Mouse (Mus musculus) R1 (cell line): ENCODE results near the gene Olfr430.
"Not testable (repeated sequence)": the region's sequence is repeated elsewhere in the genome, so short reads cannot be mapped to it uniquely, and the experiment has no call there.

ENCODE experiments used
- DNase-seq: peaks from one replicate; pipeline ENCODE4 v3.0.0-alpha.2; 2018; ENCODE audit warnings: low read depth, low spot score

Gene Olfr430

DNA sequence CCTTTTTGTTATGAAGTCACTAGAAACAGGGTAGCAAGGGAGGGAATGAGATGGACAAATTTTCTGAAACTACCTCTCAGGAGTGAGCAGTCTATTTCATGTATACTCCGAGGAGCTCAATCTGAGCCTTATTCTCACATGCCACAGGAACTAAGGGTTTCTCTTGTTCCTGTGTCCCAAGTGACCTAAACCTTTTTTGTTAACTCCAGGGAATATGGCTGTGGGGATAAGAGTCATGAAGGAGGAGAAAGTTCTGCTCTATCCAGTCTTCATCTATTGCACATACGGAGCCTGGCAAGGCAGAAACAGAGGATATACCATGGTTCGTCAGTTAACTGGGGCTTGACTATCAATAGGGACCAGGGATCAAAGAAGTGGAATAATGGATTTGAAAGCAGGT is at the start of gene Olfr430:
Gene Olfr430 (plus strand): TSS at position 301 of the 400 bp plus-strand sequence.
- DNase-seq: no peak

DNA sequence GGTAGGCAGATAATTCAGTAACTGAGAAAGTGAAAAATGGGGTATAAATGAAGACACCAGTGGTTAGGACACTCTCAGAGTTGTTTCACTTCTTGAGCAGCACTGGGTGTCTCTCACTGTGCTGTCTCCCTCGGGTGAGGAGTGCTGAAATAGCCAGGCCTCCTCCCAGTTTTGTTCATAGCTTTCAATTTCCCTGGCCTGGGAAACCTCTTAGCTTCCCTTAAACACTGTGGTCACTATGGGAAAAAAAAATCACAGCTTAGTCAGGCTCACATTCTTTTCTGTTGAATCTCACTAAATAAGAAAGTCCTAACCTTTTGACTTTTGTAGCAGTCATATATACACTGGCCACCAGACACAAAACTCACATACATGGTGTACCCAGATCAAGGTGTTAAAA is 34.7 kb upstream of the Olfr430 start, which contains the start of gene Ifi205:
Gene Ifi205 (minus strand): TSS at position 113 of the 400 bp plus-strand sequence.
- DNase-seq: no peak

DNA sequence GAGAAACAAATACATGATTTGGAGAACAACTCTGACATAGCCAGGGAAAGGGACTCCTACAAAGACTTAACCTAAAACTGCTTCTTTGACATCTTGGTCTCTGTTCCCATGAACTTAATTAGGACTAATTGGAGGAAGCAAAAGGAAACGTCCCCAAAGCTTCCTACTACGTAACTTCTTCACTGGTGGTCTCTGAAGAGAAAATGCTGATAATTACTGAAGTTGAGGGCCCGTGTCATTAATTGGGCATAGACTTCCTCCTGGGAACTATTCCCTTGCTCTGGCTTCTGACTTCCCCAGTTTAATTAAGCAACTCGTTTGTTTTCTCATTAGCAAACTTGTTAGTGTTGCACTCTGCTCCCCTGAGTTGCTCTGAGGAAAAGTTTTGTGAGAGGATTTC is 30.6 kb upstream of the Olfr430 start:
- no peak for DNase-seq

DNA sequence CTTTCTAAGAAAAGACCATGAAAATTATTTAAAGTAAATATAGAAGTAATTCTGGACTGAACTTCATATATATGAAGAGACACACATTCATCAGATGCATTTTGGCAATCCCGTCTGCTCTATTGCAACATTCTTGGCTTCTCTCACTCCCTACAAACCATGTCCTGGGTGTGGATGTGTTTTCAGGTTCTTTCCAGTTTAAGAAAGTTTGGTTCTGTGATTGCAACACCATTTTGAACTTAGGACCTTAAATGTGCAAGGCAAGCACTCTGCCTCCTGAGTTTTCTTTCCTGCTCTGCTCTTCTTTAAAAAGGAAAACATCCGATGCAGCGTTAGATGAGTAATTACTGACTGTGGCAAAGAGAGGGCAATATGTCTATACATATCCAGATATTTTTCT is 27.9 kb upstream of the Olfr430 start:
- DNase-seq: no peak

DNA sequence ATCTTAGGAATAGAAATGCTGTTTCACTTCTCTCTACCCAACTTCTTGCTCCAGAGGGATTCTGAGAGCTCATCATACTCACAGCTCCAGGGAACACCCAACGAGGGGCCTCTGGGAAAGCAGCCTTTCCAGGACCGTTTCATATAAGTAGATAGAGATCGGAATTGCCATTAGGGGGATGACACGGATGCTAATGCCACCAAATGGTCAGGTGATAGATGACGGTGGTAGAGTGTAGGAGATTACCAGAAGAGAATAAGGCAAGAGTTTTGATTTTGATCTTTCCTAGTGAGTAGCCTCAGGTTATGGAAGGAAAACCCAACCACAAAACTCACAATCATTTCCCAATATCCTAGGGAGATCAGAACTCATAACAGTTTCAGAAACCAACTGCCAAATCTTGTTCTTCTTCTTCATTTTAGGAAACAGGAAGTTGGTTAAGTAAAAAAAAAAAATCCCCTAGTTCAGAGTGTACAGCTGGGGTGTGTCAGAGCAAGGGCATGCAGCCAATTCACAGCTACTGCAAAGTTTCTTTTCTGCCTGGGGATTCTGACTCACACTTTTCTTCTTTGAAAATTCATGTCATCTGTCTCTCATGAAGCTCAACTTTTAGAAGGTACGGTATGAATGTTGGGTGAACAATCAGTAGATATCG is 25.8 kb upstream of the Olfr430 start, which contains the start of gene Olfr433:
Gene Olfr433 (plus strand): TSS at position 183 of the 655 bp plus-strand sequence.
- DNase-seq: no peak

DNA sequence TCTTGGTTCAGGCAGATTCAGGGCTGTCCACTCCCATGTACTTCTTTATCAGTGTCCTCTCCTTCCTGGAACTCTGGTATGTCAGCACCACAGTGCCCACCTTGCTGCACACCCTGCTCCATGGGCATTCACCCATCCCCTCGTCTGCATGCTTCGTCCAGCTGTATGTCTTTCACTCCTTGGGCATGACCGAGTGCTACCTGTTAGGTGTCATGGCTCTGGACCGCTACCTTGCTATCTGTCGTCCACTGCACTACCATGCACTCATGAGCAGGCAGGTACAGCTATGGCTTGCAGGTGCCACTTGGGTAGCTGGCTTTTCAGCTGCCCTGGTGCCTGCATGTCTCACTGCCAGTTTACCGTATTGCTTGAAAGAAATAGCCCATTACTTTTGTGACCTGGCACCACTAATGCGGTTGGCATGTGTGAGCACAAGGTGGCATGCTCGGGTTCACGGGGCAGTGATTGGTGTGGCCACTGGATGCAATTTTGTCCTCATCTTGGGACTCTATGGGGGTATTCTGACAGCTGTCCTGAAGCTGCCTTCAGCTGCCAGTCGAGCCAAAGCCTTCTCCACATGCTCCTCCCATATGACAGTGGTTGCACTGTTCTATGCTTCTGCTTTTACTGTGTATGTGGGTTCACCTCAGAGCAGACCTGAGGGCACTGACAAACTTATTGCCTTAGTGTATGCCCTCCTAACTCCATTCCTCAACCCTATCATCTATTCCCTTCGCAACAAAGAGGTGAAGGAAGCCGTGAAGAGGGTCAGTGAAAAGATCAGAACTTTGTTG is 24.1 kb upstream of the Olfr430 start:
- not testable (repeated sequence) for DNase-seq

DNA sequence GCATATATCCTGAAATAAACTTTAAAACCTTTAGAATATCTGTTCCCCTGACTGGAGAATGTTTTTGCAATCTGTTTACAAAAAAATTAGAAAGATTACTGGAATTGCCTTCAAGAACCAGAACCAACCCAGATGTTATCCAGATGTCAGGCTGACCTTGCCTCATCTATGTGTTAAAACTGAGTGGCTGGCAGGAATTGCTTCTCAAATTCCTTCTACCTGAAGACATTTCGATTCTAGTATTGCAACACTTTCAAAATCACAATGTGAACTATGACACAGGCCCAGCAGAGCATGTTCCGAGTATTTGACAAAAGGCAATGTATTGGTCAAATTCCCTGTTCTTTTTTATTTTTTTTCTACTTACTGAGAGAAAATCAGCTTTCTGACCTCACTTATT is 22.0 kb upstream of the Olfr430 start:
- DNase-seq: no peak

DNA sequence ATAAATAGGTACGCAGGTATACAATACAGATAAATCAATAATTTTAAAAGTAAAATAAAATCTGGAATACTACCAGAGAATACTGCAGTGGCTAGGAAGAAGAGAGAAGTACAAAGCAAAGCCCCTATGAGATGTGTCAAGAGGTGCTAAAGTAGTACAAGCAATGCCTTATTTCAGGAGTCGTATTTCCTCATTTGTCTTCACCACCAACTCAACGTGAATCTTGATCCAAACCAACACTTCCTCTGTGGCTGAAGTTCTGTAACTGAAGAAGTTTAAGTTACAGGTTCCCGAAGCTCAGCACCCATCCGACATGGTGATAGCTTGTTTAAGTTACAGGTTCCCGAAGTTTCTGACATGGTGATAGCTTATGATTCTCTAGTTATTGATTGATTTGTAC is 18.2 kb upstream of the Olfr430 start:
- DNase-seq: not testable (repeated sequence)

DNA sequence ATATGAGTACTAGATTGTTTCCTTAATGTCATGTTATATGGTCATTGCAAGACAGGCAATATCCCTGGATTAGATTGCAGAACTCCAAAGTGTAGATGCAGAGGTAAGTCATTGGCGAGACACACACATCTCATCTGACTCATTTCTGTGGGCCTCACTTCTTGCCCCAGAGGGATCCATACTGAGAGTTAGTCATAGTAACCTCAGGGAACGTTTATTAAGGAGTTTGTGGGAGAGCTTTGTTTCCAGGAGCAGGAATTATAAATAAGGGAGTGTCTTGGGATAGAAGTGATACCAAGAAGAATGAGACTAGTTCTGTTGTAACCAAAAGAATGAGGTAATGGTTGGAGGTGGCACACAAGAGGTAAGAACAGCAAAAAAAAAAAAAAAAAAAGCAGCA is 17.5 kb upstream of the Olfr430 start, which contains the start of gene Olfr432:
Gene Olfr432 (plus strand): TSS at position 313 of the 400 bp plus-strand sequence.
- no peak for DNase-seq

DNA sequence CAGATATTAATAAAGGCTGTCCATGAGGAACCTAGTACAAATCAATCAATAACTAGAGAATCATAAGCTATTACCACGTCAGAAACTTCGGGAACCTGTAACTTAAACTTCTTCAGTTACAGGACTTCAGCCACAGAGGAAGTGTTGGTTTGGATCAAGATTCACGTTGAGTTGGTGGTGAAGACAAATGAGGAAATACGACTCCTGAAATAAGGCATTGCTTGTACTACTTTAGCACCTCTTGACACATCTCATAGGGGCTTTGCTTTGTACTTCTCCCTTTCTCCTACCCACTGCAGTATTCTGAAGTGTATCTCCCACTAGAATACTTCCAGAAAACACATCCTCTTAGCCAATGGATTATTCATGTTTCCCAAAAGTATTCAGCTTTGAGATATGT is 17.0 kb upstream of the Olfr430 start:
- not testable (repeated sequence) for DNase-seq

DNA sequence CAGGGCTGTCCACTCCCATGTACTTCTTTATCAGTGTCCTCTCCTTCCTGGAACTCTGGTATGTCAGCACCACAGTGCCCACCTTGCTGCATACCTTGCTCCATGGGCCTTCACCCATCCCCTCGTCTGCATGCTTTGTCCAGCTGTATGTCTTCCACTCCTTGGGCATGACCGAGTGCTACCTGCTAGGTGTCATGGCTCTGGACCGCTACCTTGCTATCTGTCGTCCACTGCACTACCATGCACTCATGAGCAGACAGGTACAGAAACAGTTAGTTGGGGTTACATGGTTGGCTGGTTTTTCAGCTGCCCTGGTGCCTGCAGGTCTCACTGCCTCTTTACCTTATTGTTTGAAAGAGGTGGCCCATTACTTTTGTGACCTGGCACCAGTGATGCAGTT is 15.9 kb upstream of the Olfr430 start:
- no peak for DNase-seq

DNA sequence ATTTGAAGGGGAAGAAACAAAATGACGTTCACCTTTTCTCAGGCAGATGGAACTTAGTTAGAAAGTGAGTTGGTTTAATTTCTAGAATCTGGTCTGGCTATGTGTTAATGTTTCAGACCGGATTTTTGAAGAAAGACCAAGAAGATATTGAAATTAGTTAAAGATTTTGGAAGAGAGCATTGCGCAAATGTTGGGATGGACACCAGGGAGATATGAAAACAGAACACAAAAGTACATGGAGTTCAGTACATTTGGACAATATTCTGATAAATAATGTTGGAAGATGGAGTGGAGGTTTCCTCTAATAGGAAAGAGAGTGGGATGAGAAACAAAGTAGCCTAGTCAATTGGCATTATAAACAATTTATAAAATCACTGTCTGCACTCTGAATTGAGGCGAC is 14.9 kb upstream of the Olfr430 start:
- DNase-seq: no peak

DNA sequence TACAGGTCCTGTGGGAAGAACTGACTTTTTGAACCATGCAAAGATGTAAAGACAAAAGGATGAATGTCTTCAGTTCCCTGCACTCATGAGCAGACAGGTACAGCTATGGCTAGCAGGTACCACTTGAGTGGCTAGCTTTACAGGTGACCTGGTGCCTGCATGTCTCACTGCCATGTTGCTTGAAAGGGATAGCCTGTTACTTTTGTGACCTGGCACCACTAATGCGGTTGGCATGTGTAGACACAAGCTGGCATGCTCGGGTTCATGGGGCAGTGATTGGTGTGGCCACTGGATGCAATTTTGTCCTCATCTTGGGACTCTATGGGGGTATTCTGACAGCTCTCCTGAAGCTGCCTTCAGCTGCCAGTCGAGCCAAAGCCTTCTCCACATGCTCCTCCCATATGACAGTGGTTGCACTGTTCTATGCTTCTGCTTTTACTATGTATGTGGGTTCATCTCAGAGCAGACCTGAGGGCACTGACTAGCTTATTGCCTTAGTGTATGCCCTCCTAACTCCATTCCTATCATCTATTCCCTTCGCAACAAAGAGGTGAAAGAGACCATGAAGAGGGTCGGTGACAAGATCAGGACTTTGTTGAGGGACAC is 14.4 kb upstream of the Olfr430 start:
- DNase-seq: no peak

DNA sequence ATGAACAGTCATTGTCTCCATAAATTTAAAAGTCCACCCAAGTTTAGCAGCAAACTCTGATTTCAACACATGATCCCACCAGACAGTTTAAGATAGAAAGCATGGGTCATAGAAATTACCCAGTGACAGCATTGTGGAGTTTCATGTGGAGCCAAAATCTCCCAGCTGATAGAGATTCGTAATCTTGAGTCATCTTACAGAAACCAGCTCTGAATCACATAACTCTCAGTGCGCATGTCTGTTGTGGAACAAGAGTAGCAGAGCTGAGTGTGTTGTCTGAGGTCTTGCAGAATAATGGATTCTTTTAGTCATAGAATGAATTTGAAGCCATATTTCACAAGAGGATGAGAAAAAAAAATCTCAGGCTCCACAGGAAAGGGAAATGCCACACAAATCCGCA is 13.4 kb upstream of the Olfr430 start:
- no peak for DNase-seq

DNA sequence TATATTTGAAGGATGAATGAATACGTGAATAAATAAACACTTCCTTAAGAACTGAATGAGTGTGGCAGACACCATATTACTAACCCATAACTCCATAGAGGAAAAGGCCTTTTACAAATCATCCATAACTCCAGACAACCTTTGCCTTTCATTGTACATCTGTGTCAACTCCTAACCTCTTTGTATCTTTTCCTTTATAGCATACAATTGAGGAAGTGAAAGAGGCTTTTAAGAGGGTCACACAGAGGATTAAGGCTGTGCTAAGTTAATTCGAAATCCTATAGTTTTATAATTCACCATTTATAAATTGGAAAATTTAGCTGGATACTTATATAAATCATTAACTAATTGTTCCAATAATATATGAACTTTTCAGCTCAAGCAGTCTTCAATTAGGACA is 11.2 kb upstream of the Olfr430 start:
- no peak for DNase-seq

DNA sequence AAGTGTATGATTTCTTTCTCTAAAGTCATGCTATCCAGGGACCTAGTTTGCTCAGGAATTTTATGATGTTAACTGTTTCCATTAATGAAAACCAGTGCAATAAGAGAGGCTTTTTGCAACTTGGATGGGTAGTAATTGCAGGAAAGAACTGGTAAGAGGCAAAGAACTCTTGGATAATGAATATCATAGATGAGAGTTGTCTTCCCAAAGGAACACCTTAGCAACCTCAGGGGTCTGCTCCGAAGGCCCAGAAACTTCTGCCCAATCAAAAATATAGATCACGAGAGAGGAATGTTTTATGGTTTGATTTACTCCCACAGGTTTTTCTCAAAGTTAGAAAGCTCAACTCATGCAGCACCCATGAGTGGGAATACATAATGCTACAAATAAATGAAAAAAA is 17.6 kb downstream of the Olfr430 start, which contains the start of gene Olfr429:
Gene Olfr429 (plus strand): TSS at position 301 of the 400 bp plus-strand sequence.
- DNase-seq: no peak

DNA sequence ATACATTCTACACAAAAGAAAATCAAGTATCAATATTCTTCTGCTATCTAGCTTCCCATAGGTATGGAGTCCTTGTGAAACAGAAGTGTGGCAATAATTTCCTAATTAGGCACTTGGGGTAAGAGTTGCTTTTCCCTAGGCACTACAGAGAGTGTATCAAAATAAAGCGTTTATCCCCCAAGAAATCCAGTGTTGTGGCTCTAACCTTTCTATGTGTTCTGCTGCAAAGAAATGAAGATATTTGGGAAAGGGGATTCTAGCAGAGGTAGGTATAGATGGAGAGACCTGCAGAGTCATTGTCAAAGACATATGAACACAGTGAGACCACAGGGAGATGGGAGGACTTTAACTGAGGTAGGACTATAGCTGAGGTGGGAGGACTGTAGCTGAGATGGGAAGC is 30.2 kb downstream of the Olfr430 start, which contains the start of gene Olfr427:
Gene Olfr427 (plus strand): TSS at position 301 of the 400 bp plus-strand sequence.
- DNase-seq: no peak

DNA sequence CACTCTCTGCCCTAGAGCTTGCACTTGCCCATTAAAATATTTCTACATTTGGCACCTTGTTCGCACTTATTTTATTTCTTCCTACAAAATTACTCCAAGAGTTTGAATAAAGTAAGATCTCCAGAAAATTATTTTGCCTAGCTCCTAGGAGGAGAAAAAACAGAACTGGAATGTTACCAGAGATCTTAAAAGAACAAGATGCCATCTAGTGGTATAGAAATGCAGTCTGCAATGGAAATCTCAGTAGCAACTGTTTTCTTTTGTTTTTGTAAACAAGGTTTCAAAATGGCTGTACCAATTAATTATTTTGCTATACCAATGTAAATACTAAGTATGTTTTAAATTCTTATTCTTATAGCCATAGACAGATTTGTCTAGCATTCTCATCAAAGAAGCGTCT is 37.3 kb downstream of the Olfr430 start:
- DNase-seq: no peak

DNA sequence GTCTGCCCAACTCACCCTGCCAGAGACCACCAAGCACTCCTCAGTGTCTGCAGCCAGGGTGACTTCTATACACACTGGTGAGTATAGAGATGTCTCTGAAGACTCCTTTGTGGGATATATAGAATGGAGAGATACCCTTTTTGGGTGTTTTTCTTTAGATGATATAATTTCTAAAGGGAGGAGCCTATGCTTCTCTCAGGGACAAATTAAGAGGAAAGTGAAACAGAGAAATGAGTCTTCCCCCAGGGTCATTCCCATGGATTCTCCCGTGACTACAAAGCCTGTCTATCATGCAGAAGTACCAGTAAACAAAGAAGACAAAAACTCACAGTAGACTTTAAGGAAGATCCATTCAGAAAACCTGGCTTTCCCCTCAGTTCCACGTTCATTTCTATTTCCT is 54.7 kb downstream of the Olfr430 start, which contains the start of gene Olfr231:
Gene Olfr231 (minus strand): TSS at position 101 of the 400 bp plus-strand sequence.
- DNase-seq: no peak
